Mouse (Mus musculus) testis, postnatal 14 days (tissue): ENCODE data around the gene Cav3.

Experiments used
- DNase-seq: peaks from one replicate; pipeline ENCODE4 v3.0.0; 2021; ENCODE audit warnings: low spot score

The Cav3 gene

GRCm38 (mm10) chr6:112459341-112459749 lies at the start of gene Cav3:
TSS of gene Cav3 (plus strand) at chr6:112459505.
- DNase-seq: no peak

GRCm38 (mm10) chr6:112419333-112419732 lies 40.0 kb upstream of the Cav3 start:
- DNase-seq: no peak

- DNase-seq: no peak
These were observed 38.4 kb upstream of the Cav3 start for GRCm38 (mm10) chr6:112420883-112421282.

GRCm38 (mm10) chr6:112423746-112424501 lies 35.4 kb upstream of the Cav3 start:
- no peak for DNase-seq

- no peak for DNase-seq
These were observed 33.1 kb upstream of the Cav3 start for GRCm38 (mm10) chr6:112426018-112426732.

GRCm38 (mm10) chr6:112445675-112446074 lies 13.6 kb upstream of the Cav3 start:
- no peak for DNase-seq

GRCm38 (mm10) chr6:112461459-112461858 lies 2.2 kb downstream of the Cav3 start:
- DNase-seq: no peak

GRCm38 (mm10) chr6:112463331-112463730 lies 4.0 kb downstream of the Cav3 start:
- DNase-seq: no peak

GRCm38 (mm10) chr6:112465441-112465840 lies 6.1 kb downstream of the Cav3 start:
- DNase-seq: no peak

GRCm38 (mm10) chr6:112466001-112466400 lies 6.7 kb downstream of the Cav3 start:
- DNase-seq: no peak

- DNase-seq: no peak
These were observed 12.3 kb downstream of the Cav3 start for GRCm38 (mm10) chr6:112471644-112472043.

GRCm38 (mm10) chr6:112479861-112480260 lies 20.6 kb downstream of the Cav3 start:
- no peak for DNase-seq

- no peak for DNase-seq
These were observed 25.0 kb downstream of the Cav3 start for GRCm38 (mm10) chr6:112484316-112484715.

- DNase-seq: no peak
These were observed 28.7 kb downstream of the Cav3 start for GRCm38 (mm10) chr6:112487993-112488392.

GRCm38 (mm10) chr6:112488821-112489180 lies 29.5 kb downstream of the Cav3 start:
- DNase-seq: peak; percentile 14

GRCm38 (mm10) chr6:112489181-112489909 lies 30.0 kb downstream of the Cav3 start:
- no peak for DNase-seq

GRCm38 (mm10) chr6:112489910-112490559 lies 30.7 kb downstream of the Cav3 start, which contains the start of gene Oxtr:
TSS of gene Oxtr (minus strand) at chr6:112489943.
- no peak for DNase-seq

- DNase-seq: peak; percentile 83
These were observed 31.4 kb downstream of the Cav3 start for GRCm38 (mm10) chr6:112490625-112491242.

- no peak for DNase-seq
These were observed 32.2 kb downstream of the Cav3 start for GRCm38 (mm10) chr6:112491521-112491920.

- no peak for DNase-seq
These were observed 33.4 kb downstream of the Cav3 start for GRCm38 (mm10) chr6:112492656-112493055.

- no peak for DNase-seq
These were observed 34.1 kb downstream of the Cav3 start for GRCm38 (mm10) chr6:112493371-112493770.

GRCm38 (mm10) chr6:112494620-112495081 lies 35.3 kb downstream of the Cav3 start:
- DNase-seq: peak; percentile 25
